ENCODE assay signal across 13 mouse cellular contexts in genomic region chr3:152758500-152759032, GRCm38 (mm10). TPM values are rescaled to one million over a fixed set of nuclear protein-coding genes. Genes with fewer than 3 reads are reported as not detected.
DNase-seq lines count a peak whose midpoint lies in the region; ATAC-seq and TF ChIP-seq lines count a peak whose summit lies in the region.
"Had no signal": no experiment of that assay in that cellular context is flagged by ENCODE, and none has a peak within 500 bp of the region (broad histone marks: within the 10 kb centered on the region; RNA-seq: fewer than 3 reads in every experiment).

No protein-coding gene starts in this region.

- H3K4me1 ChIP-seq in hindbrain, embryonic 10.5 days (replicated peaks): peaks cover 45% of the 10 kb centered on the region
- peaks cover 28% of the 10 kb centered on the region for H3K4me1 ChIP-seq in hindbrain, embryonic 14.5 days (replicated peaks; ENCODE audit: control insufficient read depth, insufficient read depth, low read length)
- peaks cover 11 to 28% of the 10 kb centered on the region in 2 experiments for H3K4me1 ChIP-seq in CH12.LX (ENCODE audit: control insufficient read depth in 1 of 2, insufficient read depth in 2 of 2)
- peaks cover 9% of the 10 kb centered on the region; the same call in 1 of the 2 replicates for H3K4me1 ChIP-seq in embryonic fibroblast, embryonic 13.5 days (ENCODE audit: control insufficient read depth, insufficient read depth, low read length)
- peaks cover 59% of the 10 kb centered on the region for H3K4me1 ChIP-seq in liver, embryonic 16.5 days (ENCODE audit: control insufficient read depth, low read depth, low read length)

- H3K79me2 ChIP-seq in CH12.LX (replicated peaks; ENCODE audit: control insufficient read depth, extremely low read depth, insufficient read depth, poor library complexity, severe bottlenecking): no peaks in the 10 kb centered on the region

- WGBS in hindbrain, embryonic 10.5 days: 49% methylated on average over 15 of the region's 15 CpGs
- 33% methylated on average over 15 of the region's 15 CpGs for WGBS in hindbrain, embryonic 14.5 days
- 70% methylated on average over 15 of the region's 15 CpGs for WGBS in liver, embryonic 16.5 days (ENCODE audit: insufficient replicate concordance)

- no peak for TF ChIP-seq POLR2A in CH12.LX (IDR thresholded peaks at IDR 0.05; ENCODE audit: low read depth, low read length)
- TF ChIP-seq POLR2A in embryonic fibroblast, embryonic 13.5 days (IDR thresholded peaks at IDR 0.05; ENCODE audit: low read depth, low read length): no peak

- no peaks in the 10 kb centered on the region for H3K9me3 ChIP-seq in hindbrain, embryonic 10.5 days
- H3K9me3 ChIP-seq in hindbrain, embryonic 14.5 days (ENCODE audit: control insufficient read depth, low read length): no peaks in the 10 kb centered on the region
- H3K9me3 ChIP-seq in CH12.LX (replicated peaks; ENCODE audit: low read length): no peaks in the 10 kb centered on the region
- no peaks in the 10 kb centered on the region for H3K9me3 ChIP-seq in liver, embryonic 16.5 days (replicated peaks; ENCODE audit: control insufficient read depth, low read length)

- dilution Hi-C loops in CH12.LX (cut with MboI; ENCODE audit: extremely low pct_ligation_motif_present, extremely low pct_unique_long_range_greater_than_20kb, low sequenced_read_pairs): no loop called here

- no peak for TF ChIP-seq RAD21 in CH12.LX (IDR thresholded peaks at IDR 0.05; ENCODE audit: low read depth, low read length)

- TF ChIP-seq CTCF in CH12.LX (conservative IDR thresholded peaks at IDR 0.05 in 1 of 2, IDR thresholded peaks at IDR 0.05 in 1 of 2; ENCODE audit: low read depth in 2 of 2, low read length in 2 of 2): no peak
- no peak for TF ChIP-seq CTCF in embryonic fibroblast, embryonic 13.5 days (IDR thresholded peaks at IDR 0.05; ENCODE audit: borderline replicate concordance, insufficient read depth, low read length)

- H3K27ac ChIP-seq in hindbrain, embryonic 10.5 days: peak overlapping the region; percentile 60
- H3K27ac ChIP-seq in hindbrain, embryonic 14.5 days: no peak overlapping the region
- H3K27ac ChIP-seq in CH12.LX (ENCODE audit: insufficient read depth, low read depth): no peak overlapping the region
- 0 out of 2 replicates have a peak overlapping the region, but pooled peaks have one; percentile 7 for H3K27ac ChIP-seq in embryonic fibroblast, embryonic 13.5 days (ENCODE audit: insufficient read depth, low read length)
- H3K27ac ChIP-seq in liver, embryonic 16.5 days (ENCODE audit: low read length): peak overlapping the region; percentile 62

- in situ Hi-C loops in CH12.LX (cut with MboI; ENCODE audit: low pct_ligation_motif_present, low pct_unique_long_range_greater_than_20kb, low sequenced_read_pairs): loop anchor here (5.0 kb wide), 1 partner anchor 281 kb away; no protein-coding TSS in a partner anchor

- peak; percentile 86 for TF ChIP-seq EP300 in CH12.LX (IDR thresholded peaks at IDR 0.05; ENCODE audit: low read length)

- H3K9ac ChIP-seq in hindbrain, embryonic 14.5 days: no peak overlapping the region
- H3K9ac ChIP-seq in CH12.LX (ENCODE audit: insufficient read depth, low read depth): no peak overlapping the region
- no peak overlapping the region for H3K9ac ChIP-seq in liver, embryonic 16.5 days (ENCODE audit: low read depth, low read length)

- H3K27me3 ChIP-seq in hindbrain, embryonic 10.5 days (ENCODE audit: insufficient read depth, poor library complexity, severe bottlenecking): no peaks in the 10 kb centered on the region
- no peaks in the 10 kb centered on the region for H3K27me3 ChIP-seq in hindbrain, embryonic 14.5 days (ENCODE audit: control insufficient read depth, insufficient read depth, low read length)
- H3K27me3 ChIP-seq in CH12.LX (replicated peaks): no peaks in the 10 kb centered on the region
- H3K27me3 ChIP-seq in liver, embryonic 16.5 days (ENCODE audit: control insufficient read depth, insufficient read depth, low read depth, low read length): no peaks in the 10 kb centered on the region

- H3K4me2 ChIP-seq in hindbrain, embryonic 14.5 days (replicated peaks): no peak overlapping the region
- H3K4me2 ChIP-seq in CH12.LX (ENCODE audit: insufficient read depth, low read depth, poor library complexity, severe bottlenecking): no peak overlapping the region
- H3K4me2 ChIP-seq in liver, embryonic 16.5 days (ENCODE audit: low read depth, low read length): no peak overlapping the region

- H3K4me3 ChIP-seq in hindbrain, embryonic 10.5 days: no peak overlapping the region
- no peak overlapping the region for H3K4me3 ChIP-seq in hindbrain, embryonic 14.5 days (replicated peaks; ENCODE audit: low read length)
- no peak overlapping the region for H3K4me3 ChIP-seq in CH12.LX (replicated peaks in 1 of 3; ENCODE audit: low read depth in 2 of 3, low read length in 2 of 3, poor library complexity in 1 of 3)
- H3K4me3 ChIP-seq in embryonic fibroblast, embryonic 13.5 days (ENCODE audit: insufficient read depth, low read length): no peak overlapping the region
- H3K4me3 ChIP-seq in liver, embryonic 16.5 days (ENCODE audit: low read depth, low read length): no peak overlapping the region

- no peaks in the 10 kb centered on the region for H3K36me3 ChIP-seq in hindbrain, embryonic 10.5 days
- H3K36me3 ChIP-seq in hindbrain, embryonic 14.5 days (replicated peaks; ENCODE audit: control insufficient read depth, insufficient read depth): no peaks in the 10 kb centered on the region
- peaks cover 17 to 72% of the 10 kb centered on the region in 2 experiments for H3K36me3 ChIP-seq in CH12.LX (replicated peaks in 1 of 2; ENCODE audit: control insufficient read depth in 1 of 2, insufficient read depth in 1 of 2, low read length in 1 of 2)
- no peaks in the 10 kb centered on the region for H3K36me3 ChIP-seq in liver, embryonic 16.5 days (ENCODE audit: control insufficient read depth, insufficient read depth)

- DNase-seq in hindbrain, embryonic 10.5 days (ENCODE audit: low spot score): peak; percentile 50
- DNase-seq in hindbrain, embryonic 14.5 days (ENCODE audit: low spot score): no peak
- DNase-seq in CH12.LX (ENCODE audit: extremely low read depth): peak; percentile 93
- DNase-seq in layer of hippocampus, adult 8-10 months (ENCODE audit: low spot score in 2 of 2): no peak
- no peak for DNase-seq in cerebellum, adult 8-10 months
- DNase-seq in heart, adult 8-10 months (ENCODE audit: low spot score): no peak
- DNase-seq: adrenal gland, adult 2 months; cerebellum, adult 18-20 months; kidney, postnatal 10 days; left cerebral cortex, postnatal 4 days; thymus, postnatal 36 days had no signal

- ATAC-seq in hindbrain, embryonic 14.5 days (ENCODE audit: low FRiP score): no peak
- ATAC-seq in liver, embryonic 16.5 days (ENCODE audit: low read depth): no peak

TF ChIP-seq in CH12.LX, 34 proteins besides CTCF, POLR2A, EP300 and RAD21 (continues in another document):
- no peak for TF ChIP-seq KAT2A (IDR thresholded peaks at IDR 0.05; ENCODE audit: insufficient replicate concordance, low read length)
- peak; percentile 96 for TF ChIP-seq ETS1 (conservative IDR thresholded peaks at IDR 0.05; ENCODE audit: low read depth, low read length)
- TF ChIP-seq UBTF (IDR thresholded peaks at IDR 0.05; ENCODE audit: low read depth, low read length): no peak
- TF ChIP-seq USF1 (IDR thresholded peaks at IDR 0.05; ENCODE audit: low read depth, low read length): no peak
- TF ChIP-seq POLR2AphosphoS2 (IDR thresholded peaks at IDR 0.05; ENCODE audit: low read depth, low read length): no peak
- no peak for TF ChIP-seq NRF1 (IDR thresholded peaks at IDR 0.05; ENCODE audit: low read depth, low read length)
- TF ChIP-seq CHD2 (IDR thresholded peaks at IDR 0.05; ENCODE audit: low read length): peak; percentile 57; the same call in 1 of the 2 replicates
- TF ChIP-seq GABPA (IDR thresholded peaks at IDR 0.05; ENCODE audit: insufficient replicate concordance, low read depth, low read length): no peak
- TF ChIP-seq E2F4 (IDR thresholded peaks at IDR 0.05; ENCODE audit: insufficient replicate concordance, low read depth, low read length): no peak
- TF ChIP-seq RCOR1 (conservative IDR thresholded peaks at IDR 0.05; ENCODE audit: low read depth, low read length): peak; percentile 76; the same call in 1 of the 2 replicates
- TF ChIP-seq BHLHE40 (IDR thresholded peaks at IDR 0.05; ENCODE audit: low read depth, low read length): peak; percentile 95
- no peak for TF ChIP-seq ZMIZ1 (IDR thresholded peaks at IDR 0.05; ENCODE audit: low read depth, low read length)
- peak; percentile 88 for TF ChIP-seq MXI1 (IDR thresholded peaks at IDR 0.05; ENCODE audit: low read depth, low read length)
- TF ChIP-seq PAX5 (IDR thresholded peaks at IDR 0.05; ENCODE audit: low read length): no peak
- TF ChIP-seq TCF12 (IDR thresholded peaks at IDR 0.05; ENCODE audit: low read depth, low read length): peak; percentile 74; the same call in 1 of the 2 replicates
- no peak for TF ChIP-seq ZNF384 (IDR thresholded peaks at IDR 0.05; ENCODE audit: low read depth, low read length)
- TF ChIP-seq JUN (IDR thresholded peaks at IDR 0.05; ENCODE audit: insufficient read depth, low read depth, low read length): no peak; the same call in 1 of the 2 replicates
- TF ChIP-seq MAX (IDR thresholded peaks at IDR 0.05; ENCODE audit: low read length): peak; percentile 86
- 0 out of 2 replicates have a peak, but pooled peaks have one; percentile 36 for TF ChIP-seq MEF2A (IDR thresholded peaks at IDR 0.05; ENCODE audit: borderline replicate concordance, low read depth, low read length)
- TF ChIP-seq MYC (IDR thresholded peaks at IDR 0.05; ENCODE audit: low read depth, low read length): peak; percentile 85
- TF ChIP-seq HCFC1 (IDR thresholded peaks at IDR 0.05; ENCODE audit: low read depth, low read length): no peak
- no peak for TF ChIP-seq ZC3H11A (IDR thresholded peaks at IDR 0.05; ENCODE audit: low read depth, low read length)
- no peak for TF ChIP-seq ZKSCAN1 (IDR thresholded peaks at IDR 0.05; ENCODE audit: borderline replicate concordance, low read depth, low read length)
- TF ChIP-seq ELF1 (IDR thresholded peaks at IDR 0.05; ENCODE audit: low read depth, low read length): no peak

RNA-seq across cellular contexts. Expression of gene Pigk, which starts 44.7 kb away (rescaled TPM):
- polyA plus RNA-seq in hindbrain, embryonic 10.5 days (2016; fragmentation: Nextera tagmentation; extraction: Ambion mirVana): 32.7 and 39.3 TPM in 2 replicates
- 52.9 and 55.8 TPM in 2 replicates for polyA plus RNA-seq in hindbrain, embryonic 14.5 days (2014; fragmentation: Nextera tagmentation; extraction: Ambion mirVana)
- total RNA-seq in CH12.LX (2012; rRNA removed) (56.4 and 62.0 TPM in 2 replicates), CH12.LX (2014; rRNA removed) (79.3 and 91.7 TPM in 2 replicates)
- polyA plus RNA-seq in CH12.LX (2012; ENCODE audit: insufficient read length, low read depth): 67.5 and 88.5 TPM in 2 replicates
- 73.2 and 85.7 TPM in 2 replicates for polyA plus RNA-seq in embryonic fibroblast, embryonic 13.5 days (2011; ENCODE audit: insufficient read length, low read depth, missing spikeins)
- 20.1 and 22.1 TPM in 2 replicates for polyA plus RNA-seq in liver, embryonic 16.5 days (2015; fragmentation: Nextera tagmentation; extraction: Ambion mirVana)
- total RNA-seq in layer of hippocampus, adult 8-10 months (2022): 10 to 100 TPM; 52.2 to 69.7 (median 55.8) TPM
- total RNA-seq in heart, adult 8-10 months (2022): 10 to 100 TPM; 21.7 to 26.6 (median 23.0) TPM

Comparison
In these comparisons a context has a peak if more than half of its experiments do, and no peak if none do; other contexts are left out.
1. DNase-seq: peak in hindbrain, embryonic 10.5 days (single experiment) and CH12.LX (single experiment); none in hindbrain, embryonic 14.5 days (single experiment), layer of hippocampus, adult 8-10 months (0 of 2), cerebellum, adult 8-10 months (single experiment) and heart, adult 8-10 months (single experiment).
2. H3K27ac ChIP-seq: peak in hindbrain, embryonic 10.5 days (single experiment), embryonic fibroblast, embryonic 13.5 days (single experiment) and liver, embryonic 16.5 days (single experiment); none in hindbrain, embryonic 14.5 days (single experiment) and CH12.LX (single experiment).